Mouse (Mus musculus): ENCODE measurements around the gene Hist2h2ab. TPM values are rescaled to one million over a fixed set of nuclear protein-coding genes. Genes with fewer than 3 reads are reported as not detected.
"Not testable (repeated sequence)": the region's sequence is repeated elsewhere in the genome, so short reads cannot be mapped to it uniquely, and the experiment has no call there.

Gene Hist2h2ab
- polyA plus RNA-seq, 1 experiment from 2014 or later, result not detected

DNA sequence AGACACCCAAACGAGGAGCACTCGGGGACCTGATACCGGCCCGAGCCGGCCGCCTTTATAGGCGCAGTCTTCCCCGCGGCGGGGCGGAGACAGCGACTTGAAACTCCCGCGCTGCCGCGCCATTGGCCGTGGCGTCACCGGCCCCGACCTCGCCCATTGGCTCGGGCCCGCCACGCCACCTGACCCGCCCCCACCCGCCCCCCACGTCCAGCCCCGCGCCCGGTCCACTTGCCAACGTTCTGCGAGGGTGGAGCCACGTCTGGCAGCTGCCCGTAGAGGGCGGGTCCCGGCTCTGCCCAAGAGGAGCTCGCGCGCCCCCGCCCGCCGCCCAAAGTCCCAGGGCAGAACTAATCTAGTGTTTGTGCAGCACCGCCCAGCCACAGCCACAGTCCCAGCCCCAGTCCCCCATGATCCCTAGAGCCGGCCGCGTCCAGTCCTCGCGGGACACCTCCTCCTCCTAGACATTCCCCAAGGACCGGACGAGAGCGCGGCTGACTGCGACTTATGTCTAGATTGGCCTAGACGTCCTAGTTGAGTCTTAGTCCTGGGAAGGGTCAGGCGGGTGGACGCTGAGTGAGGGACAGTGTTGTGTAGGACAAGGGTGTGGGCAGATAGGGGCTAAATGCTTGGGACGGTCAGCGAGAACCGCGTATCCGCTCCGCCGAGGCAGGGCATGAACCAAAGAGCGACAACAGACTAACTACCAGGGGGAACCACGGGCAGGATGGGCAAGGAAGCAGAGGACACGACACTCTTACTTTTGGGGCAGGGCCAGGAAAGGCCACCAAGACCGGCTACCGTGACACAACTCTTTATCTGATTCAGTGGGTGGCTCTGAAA is 19.5 kb downstream of the Hist2h2ab start, which contains the start of gene Hist2h3c2:
Hist2h3c2 (minus strand) TSS at position 174 of the 840 bp plus-strand sequence.
- peak; percentile 92 for ATAC-seq (ENCODE audit: insufficient number of reproducible peaks, low FRiP score, low TSS enrichment, low read depth)

DNA sequence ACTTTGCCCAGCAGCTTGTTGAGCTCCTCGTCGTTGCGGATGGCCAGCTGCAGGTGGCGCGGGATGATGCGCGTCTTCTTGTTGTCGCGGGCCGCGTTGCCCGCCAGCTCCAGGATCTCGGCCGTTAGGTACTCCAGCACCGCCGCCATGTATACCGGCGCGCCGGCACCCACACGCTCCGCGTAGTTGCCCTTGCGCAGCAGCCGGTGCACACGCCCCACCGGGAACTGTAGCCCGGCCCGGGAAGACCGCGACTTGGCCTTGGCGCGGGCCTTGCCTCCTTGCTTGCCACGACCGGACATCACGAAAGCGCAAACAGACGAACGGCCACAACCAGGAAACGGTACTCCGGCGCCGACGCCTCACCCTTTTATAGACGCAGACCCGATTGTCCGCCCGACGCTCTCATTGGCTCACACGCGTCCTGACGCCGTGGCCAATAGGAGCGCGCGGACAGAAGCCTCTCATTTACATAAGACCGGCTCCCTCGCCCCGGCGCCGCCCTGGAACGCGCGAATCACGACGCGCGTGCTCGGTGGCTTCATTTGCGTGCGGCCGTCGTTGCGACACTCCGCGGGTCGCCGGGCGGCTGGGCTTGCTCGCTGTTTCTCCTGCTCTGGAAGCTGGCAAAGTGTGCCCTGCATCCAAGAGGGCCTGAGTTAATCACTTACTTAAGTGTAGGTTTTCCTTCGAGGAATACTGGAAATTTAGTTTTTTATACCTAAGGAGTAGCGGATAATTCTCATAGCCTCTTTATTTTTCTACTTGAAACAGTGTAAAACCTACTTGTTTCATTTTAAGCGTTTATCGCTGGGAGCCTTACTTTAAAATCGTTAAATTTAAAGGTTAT is 20.5 kb downstream of the Hist2h2ab start, which contains the start of gene Hist2h2aa2:
Hist2h2aa2 (minus strand) TSS at position 328 of the 850 bp plus-strand sequence.
- not testable (repeated sequence) for H3K36me3 ChIP-seq; H3K9me3 ChIP-seq (replicated peaks); H3K27me3 ChIP-seq
- WGBS, result 3% methylated on average over 31 of the region's 85 CpGs
- peak within 1 kb of the TSS; percentile 91 for H3K27ac ChIP-seq (replicated peaks)
- peak within 1 kb of the TSS; percentile 18; the same call in 1 of the 2 replicates for H3K9ac ChIP-seq
- peak within 1 kb of the TSS; percentile 38 for H3K4me3 ChIP-seq (replicated peaks)
- peak within 1 kb of the TSS; percentile 39 for H3K4me2 ChIP-seq (replicated peaks)
- ATAC-seq (ENCODE audit: insufficient number of reproducible peaks, low FRiP score, low TSS enrichment, low read depth), result peak; percentile 89
- peaks cover 34% of the 10 kb centered on the region for H3K4me1 ChIP-seq

More for the DNA sequence above, 19.5 kb downstream of the Hist2h2ab start, which contains the start of gene Hist2h3c2:
- peak within 1 kb of the TSS; percentile 45 for H3K4me3 ChIP-seq (replicated peaks)
- peak within 1 kb of the TSS; percentile 50 for H3K4me2 ChIP-seq (replicated peaks)
- not testable (repeated sequence) for H3K36me3 ChIP-seq; H3K9me3 ChIP-seq (replicated peaks); H3K27me3 ChIP-seq
- H3K9ac ChIP-seq, result peak within 1 kb of the TSS; percentile 44
- WGBS, result 0% methylated on average over 14 of the region's 68 CpGs
- peak within 1 kb of the TSS; percentile 84 for H3K27ac ChIP-seq (replicated peaks)
- H3K4me1 ChIP-seq, result peaks cover 29% of the 10 kb centered on the region

DNA sequence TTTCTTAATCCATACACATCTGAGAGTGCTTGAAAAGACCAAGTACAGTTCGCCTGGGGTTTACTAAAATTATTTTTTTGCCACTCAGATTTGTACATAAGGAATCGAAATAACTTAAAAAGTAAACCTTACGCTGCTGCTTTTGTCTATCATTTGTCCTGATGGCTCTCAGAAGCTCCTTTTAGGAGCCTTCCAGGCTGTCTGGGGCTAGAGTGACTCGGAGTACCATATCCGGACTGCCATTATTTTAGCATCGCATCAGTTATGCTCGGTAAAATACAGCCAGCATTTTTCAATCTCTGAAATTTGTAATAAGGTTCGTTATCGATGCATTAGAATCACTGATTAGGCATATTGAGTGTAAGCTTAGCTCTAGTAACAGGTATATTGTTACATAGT is 21.1 kb downstream of the Hist2h2ab start:
- Histone ChIP-seq H3K4me3 (replicated peaks) (peak overlapping the region; percentile 32), H3K4me2 (replicated peaks) (peak overlapping the region; percentile 39)
- 76% methylated on average over 9 of the region's 9 CpGs for WGBS

DNA sequence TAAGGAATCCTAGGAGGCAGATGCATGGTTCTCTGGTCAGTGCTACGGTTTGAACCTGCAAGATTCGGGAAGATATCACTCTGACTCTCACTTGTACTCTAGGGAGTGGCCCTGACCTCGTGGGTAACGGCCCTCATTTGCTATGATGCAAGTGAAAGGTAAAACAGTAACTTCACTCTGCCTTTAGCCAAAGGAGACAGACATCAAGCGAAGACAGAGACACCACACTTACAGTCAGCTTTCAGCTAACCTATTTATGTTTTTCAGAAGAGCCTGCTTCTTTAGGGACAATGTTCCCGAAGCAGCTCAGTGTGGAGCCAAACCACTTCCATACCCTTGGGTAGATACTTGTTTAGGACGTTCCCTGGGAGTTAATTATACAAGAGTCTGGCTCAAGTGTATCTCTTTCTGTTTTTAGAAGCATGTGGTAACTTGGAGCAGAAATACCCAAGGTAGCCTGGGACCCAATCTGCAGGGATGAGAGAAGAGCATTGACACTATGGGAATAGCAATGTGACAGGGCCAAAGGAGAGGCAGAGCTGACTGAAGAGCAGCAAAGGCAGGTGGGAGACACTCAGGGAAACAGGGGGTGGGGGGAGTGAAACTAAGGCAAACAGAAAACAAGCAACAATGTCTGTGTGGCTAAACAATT is 24.4 kb downstream of the Hist2h2ab start:
- ATAC-seq (ENCODE audit: insufficient number of reproducible peaks, low FRiP score, low TSS enrichment, low read depth), result no peak
- WGBS, result 75% methylated on average over 7 of the region's 7 CpGs
- H3K4me3 ChIP-seq (replicated peaks), result peak overlapping the region; percentile 54
- H3K36me3 ChIP-seq, result no peaks in the 10 kb centered on the region
- H3K27me3 ChIP-seq, result no peaks in the 10 kb centered on the region
- peak overlapping the region; percentile 60 for H3K4me2 ChIP-seq (replicated peaks)
- 0 out of 2 replicates have a peak overlapping the region, but pooled peaks have one; percentile 64 for H3K9ac ChIP-seq
- peak overlapping the region; percentile 99 for H3K27ac ChIP-seq (replicated peaks)
- H3K9me3 ChIP-seq (replicated peaks), result no peaks in the 10 kb centered on the region
- peaks cover 30% of the 10 kb centered on the region for H3K4me1 ChIP-seq

More for the DNA sequence above, 21.1 kb downstream of the Hist2h2ab start:
- peak overlapping the region; percentile 91 for H3K27ac ChIP-seq (replicated peaks)
- no peaks in the 10 kb centered on the region for H3K9me3 ChIP-seq (replicated peaks)
- ATAC-seq (ENCODE audit: insufficient number of reproducible peaks, low FRiP score, low TSS enrichment, low read depth), result no peak
- H3K4me1 ChIP-seq, result peaks cover 34% of the 10 kb centered on the region
- H3K27me3 ChIP-seq, result no peaks in the 10 kb centered on the region
- H3K36me3 ChIP-seq, result no peaks in the 10 kb centered on the region
- peak overlapping the region; percentile 18; the same call in 1 of the 2 replicates for H3K9ac ChIP-seq

DNA sequence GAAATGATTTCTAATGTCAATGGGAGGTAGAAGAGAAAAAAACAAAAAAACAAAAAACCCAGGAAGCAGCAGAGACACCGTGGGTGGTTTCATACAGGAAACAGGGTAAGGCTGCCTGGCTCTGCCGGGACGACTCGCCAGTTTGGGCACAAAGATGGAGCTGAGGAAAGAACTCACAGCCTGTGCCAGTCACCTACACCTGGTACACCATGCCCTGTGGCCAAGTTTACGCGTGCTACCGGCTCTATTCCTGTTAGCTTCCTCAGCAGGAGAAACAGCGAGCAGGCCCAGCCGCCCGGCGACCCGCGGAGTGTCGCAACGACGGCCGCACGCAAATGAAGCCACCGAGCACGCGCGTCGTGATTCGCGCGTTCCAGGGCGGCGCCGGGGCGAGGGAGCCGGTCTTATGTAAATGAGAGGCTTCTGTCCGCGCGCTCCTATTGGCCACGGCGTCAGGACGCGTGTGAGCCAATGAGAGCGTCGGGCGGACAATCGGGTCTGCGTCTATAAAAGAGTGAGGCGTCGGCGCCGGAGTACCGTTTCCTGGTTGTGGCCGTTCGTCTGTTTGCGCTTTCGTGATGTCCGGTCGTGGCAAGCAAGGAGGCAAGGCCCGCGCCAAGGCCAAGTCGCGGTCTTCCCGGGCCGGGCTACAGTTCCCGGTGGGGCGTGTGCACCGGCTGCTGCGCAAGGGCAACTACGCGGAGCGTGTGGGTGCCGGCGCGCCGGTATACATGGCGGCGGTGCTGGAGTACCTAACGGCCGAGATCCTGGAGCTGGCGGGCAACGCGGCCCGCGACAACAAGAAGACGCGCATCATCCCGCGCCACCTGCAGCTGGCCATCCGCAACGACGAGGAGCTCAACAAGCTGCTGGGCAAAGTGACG is 25.6 kb downstream of the Hist2h2ab start, which contains the start of gene Hist2h2aa1:
Hist2h2aa1 (plus strand) TSS at position 495 of the 884 bp plus-strand sequence.
- H3K27me3 ChIP-seq; H3K9me3 ChIP-seq (replicated peaks): not testable (repeated sequence)

DNA sequence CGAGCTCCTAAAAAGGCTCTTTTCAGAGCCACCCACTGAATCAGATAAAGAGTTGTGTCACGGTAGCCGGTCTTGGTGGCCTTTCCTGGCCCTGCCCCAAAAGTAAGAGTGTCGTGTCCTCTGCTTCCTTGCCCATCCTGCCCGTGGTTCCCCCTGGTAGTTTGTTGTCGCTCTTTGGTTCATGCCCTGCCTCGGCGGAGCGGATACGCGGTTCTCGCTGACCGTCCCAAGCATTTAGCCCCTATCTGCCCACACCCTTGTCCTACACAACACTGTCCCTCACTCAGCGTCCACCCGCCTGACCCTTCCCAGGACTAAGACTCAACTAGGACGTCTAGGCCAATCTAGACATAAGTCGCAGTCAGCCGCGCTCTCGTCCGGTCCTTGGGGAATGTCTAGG is 26.4 kb downstream of the Hist2h2ab start:
- H3K4me1 ChIP-seq, result peaks cover 27% of the 10 kb centered on the region
- H3K9ac ChIP-seq; H3K27me3 ChIP-seq; ATAC-seq (ENCODE audit: insufficient number of reproducible peaks, low FRiP score, low TSS enrichment, low read depth); H3K36me3 ChIP-seq; H3K9me3 ChIP-seq (replicated peaks): not testable (repeated sequence)
- peak overlapping the region; percentile 36 for H3K4me3 ChIP-seq (replicated peaks)
- 0 out of 2 replicates have a peak overlapping the region, but pooled peaks have one; percentile 25 for H3K4me2 ChIP-seq (replicated peaks)
- under 1% methylated on average over 11 of the region's 21 CpGs for WGBS
- H3K27ac ChIP-seq (replicated peaks), result peak overlapping the region; percentile 83; the same call in 1 of the 2 replicates

More for the DNA sequence above, 25.6 kb downstream of the Hist2h2ab start, which contains the start of gene Hist2h2aa1:
- peak; percentile 88 for ATAC-seq (ENCODE audit: insufficient number of reproducible peaks, low FRiP score, low TSS enrichment, low read depth)
- 0% methylated on average over 21 of the region's 88 CpGs for WGBS
- H3K4me1 ChIP-seq, result peaks cover 31% of the 10 kb centered on the region
- H3K4me3 ChIP-seq (replicated peaks), result peak within 1 kb of the TSS; percentile 54
- peak within 1 kb of the TSS; percentile 60 for H3K4me2 ChIP-seq (replicated peaks)
- peak within 1 kb of the TSS; percentile 99 for H3K27ac ChIP-seq (replicated peaks)
- H3K36me3 ChIP-seq, result not testable (repeated sequence)
- H3K9ac ChIP-seq, result peak within 1 kb of the TSS; percentile 64

DNA sequence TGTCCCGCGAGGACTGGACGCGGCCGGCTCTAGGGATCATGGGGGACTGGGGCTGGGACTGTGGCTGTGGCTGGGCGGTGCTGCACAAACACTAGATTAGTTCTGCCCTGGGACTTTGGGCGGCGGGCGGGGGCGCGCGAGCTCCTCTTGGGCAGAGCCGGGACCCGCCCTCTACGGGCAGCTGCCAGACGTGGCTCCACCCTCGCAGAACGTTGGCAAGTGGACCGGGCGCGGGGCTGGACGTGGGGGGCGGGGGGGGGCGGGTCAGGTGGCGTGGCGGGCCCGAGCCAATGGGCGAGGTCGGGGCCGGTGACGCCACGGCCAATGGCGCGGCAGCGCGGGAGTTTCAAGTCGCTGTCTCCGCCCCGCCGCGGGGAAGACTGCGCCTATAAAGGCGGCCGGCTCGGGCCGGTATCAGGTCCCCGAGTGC is 26.8 kb downstream of the Hist2h2ab start, which contains the start of gene Hist2h3c1:
Hist2h3c1 (plus strand) TSS at position 259 of the 430 bp plus-strand sequence.
- peak within 1 kb of the TSS; percentile 83; the same call in 1 of the 2 replicates for H3K27ac ChIP-seq (replicated peaks)
- H3K9me3 ChIP-seq (replicated peaks); H3K27me3 ChIP-seq; H3K36me3 ChIP-seq: not testable (repeated sequence)
- H3K4me3 ChIP-seq (replicated peaks), result peak within 1 kb of the TSS; percentile 41
- peaks cover 25% of the 10 kb centered on the region for H3K4me1 ChIP-seq
- ATAC-seq (ENCODE audit: insufficient number of reproducible peaks, low FRiP score, low TSS enrichment, low read depth), result peak; percentile 94
- H3K4me2 ChIP-seq (replicated peaks), result peak within 1 kb of the TSS; percentile 44
- peak within 1 kb of the TSS; percentile 40 for H3K9ac ChIP-seq
- 0% methylated on average over 5 of the region's 47 CpGs for WGBS

DNA sequence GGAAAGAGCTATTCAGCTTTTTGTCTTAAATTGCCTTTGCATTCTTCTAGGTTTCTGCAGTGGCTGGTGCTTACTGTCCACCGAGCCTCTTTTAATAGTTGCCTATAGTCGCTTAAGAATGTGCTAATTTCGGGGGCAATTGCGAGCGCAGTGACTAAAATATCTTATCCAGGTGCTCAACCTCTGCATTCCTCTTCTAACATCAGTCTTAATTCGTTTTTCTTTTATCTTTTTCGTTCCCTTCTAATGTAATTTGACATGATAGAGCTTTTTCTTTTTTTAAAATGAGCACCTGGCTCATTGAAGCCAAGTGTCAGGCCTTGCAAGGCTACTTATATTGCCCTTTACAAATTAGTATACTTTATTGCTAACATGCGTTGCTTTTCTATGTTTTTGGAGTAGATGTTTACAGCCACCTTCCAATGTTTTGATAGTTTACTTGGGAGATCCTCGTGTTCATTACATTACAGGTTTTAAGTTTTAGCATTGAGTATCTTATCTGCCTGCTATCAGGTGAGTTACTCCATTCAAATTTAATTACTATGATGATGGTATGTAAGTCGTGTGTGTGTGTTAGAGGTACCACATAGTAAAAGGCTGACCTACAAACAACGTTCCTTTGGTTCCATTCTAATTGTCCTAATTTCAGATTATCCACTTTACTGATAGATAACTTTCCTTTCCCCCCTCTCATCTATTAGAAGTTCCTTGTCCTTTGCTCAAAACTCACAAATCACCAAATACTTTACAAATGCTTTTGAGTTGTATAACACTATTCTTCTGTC is 27.9 kb downstream of the Hist2h2ab start:
- Histone ChIP-seq H3K27me3 (no peaks in the 10 kb centered on the region), H3K4me1 (peaks cover 22% of the 10 kb centered on the region), H3K9me3 (replicated peaks) (no peaks in the 10 kb centered on the region), H3K4me3 (replicated peaks) (peak overlapping the region; percentile 41), H3K4me2 (replicated peaks) (peak overlapping the region; percentile 44), H3K9ac (peak overlapping the region; percentile 40), H3K27ac (replicated peaks) (0 out of 2 replicates have a peak overlapping the region, but pooled peaks have one; percentile 51), H3K36me3 (no peaks in the 10 kb centered on the region)
- 1% methylated on average over 11 of the region's 11 CpGs for WGBS
- no peak for ATAC-seq (ENCODE audit: insufficient number of reproducible peaks, low FRiP score, low TSS enrichment, low read depth)

Measured in embryonic facial prominence, embryonic 15.5 days (tissue).